Mouse (Mus musculus) embryonic fibroblast, embryonic 13.5 days (primary cell): ENCODE measurements around the gene Zfp784.

ENCODE experiments used
- CTCF ChIP-seq: IDR thresholded peaks from 2 replicates; pipeline ENCODE4 v1.5.1; 2011; ENCODE audit warnings: mild to moderate bottlenecking, control low read depth, low read length, moderate library complexity, borderline replicate concordance; ENCODE audit not compliant: insufficient read depth
- POLR2A ChIP-seq: IDR thresholded peaks from 2 replicates; pipeline ENCODE4 v1.6.1; 2011; ENCODE audit warnings: low read depth, mild to moderate bottlenecking, control low read depth, low read length, moderate library complexity

DNA sequence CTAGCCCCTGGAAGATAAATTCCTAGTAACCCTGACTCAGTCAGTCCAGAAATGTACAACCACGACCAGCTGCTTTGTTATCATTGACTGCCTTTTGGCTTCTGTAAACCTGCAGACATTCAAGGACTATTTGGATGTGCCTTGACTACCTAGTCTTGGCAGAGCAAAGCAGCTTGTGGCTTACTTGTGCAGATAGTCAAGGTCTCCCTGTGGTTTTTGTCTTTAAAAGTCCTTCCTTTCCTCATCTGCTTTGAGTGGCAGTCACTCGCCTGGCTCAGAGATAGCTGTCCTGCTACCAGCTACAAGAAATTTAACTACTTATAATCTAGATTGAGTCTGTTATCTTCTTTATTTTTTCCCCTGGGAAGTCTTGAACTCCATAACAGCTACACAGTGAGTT is 6.7 kb upstream of the Zfp784 start:
- TF ChIP-seq CTCF (no peak), POLR2A (no peak)
